Mouse (Mus musculus) olfactory bulb, adult 2 months (tissue): ENCODE results near the gene Sntg2.

Experiments used
- CTCF ChIP-seq: fragments of 200-500 bp; IDR thresholded peaks from 2 replicates; pipeline ENCODE4 v1.5.1; 2012; ENCODE audit warnings: low read depth, mild to moderate bottlenecking, low read length, moderate library complexity; ENCODE audit not compliant: insufficient read depth
- POLR2A ChIP-seq: fragments of 200-500 bp; IDR thresholded peaks from 2 replicates; pipeline ENCODE4 v1.6.1; 2012; ENCODE audit warnings: mild to moderate bottlenecking, low read depth, low read length, moderate library complexity; ENCODE audit not compliant: insufficient read depth

DNA sequence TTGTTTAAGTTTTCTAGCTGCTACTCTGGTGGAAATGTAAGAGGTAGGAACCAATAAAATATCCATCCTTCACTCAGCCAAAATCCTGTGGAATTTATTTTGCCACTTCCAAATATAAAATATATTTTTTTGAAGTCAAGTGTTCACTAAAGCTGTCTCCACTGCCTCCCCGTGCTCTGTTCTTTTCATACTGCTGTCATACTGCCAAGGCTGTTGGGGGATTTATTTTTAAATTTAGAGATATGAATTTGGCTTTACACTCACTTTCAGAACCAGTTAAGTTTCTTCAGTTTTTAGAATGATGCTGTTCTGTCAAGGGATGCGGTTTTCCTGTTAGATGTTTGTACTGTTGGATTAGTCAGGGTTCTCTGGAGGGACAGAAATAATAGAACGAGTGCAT, 204.7 kb downstream of the Sntg2 start:
- TF ChIP-seq CTCF (no peak), POLR2A (no peak)
